ENCODE assay signal across 1 mouse cellular context in the genomic region with DNA sequence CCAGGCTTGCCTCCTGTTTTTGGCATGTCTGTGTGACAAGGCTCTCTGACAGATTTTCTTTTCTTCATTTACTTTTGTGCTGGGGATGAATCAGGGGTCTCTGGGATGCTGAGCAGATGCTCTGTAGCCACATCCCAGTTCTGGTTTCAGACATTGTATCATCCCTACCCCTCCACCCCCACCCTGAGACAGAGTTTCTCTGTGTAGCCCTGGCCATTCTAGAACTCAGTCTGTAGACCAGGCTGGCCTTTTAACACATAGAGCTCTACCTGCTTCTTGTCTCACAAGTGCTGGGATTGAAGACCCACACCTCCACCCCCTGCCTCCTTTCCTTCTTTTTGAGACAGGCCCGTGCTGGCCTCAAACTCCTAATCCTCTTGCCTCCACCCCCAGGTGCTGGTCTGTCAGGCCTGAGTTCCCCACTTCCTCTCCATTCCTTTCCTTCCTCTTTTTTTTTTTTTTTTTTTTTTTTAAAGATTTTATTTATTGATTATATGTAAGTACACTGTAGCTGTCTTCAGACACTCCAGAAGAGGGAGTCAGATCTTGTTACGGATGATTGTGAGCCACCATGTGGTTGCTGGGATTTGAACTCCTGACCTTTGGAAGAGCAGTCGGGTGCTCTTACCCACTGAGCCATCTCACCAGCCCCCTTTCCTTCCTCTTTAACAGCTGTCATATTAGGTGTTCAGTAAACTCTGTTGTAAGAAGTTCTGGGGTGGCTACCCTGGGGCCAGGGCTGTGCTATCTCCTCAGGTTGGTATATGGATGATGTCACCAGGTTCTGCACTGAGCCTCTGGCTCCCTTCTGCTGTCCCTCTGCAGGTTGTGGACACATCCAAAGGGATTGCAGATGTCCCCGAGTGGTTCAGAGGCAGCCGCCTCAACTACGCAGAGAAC.
A peak's percentile ranks its signal among the peaks of the same experiment; 100 is the strongest.
TF ChIP-seq lines count a peak whose summit lies in the region.

No protein-coding gene starts in this region.

TF ChIP-seq in MEL, 35 proteins besides CTCF, POLR2A, EP300 and RAD21 (continued from another document):
- TF ChIP-seq GATA1 (IDR thresholded peaks at IDR 0.05; ENCODE audit: low read depth, low read length) (0 out of 2 replicates have a peak, but pooled peaks have one; percentile 18), TBP (IDR thresholded peaks at IDR 0.05; ENCODE audit: low read depth, low read length) (peak; percentile 90), RCOR1 (IDR thresholded peaks at IDR 0.05; ENCODE audit: low read depth, low read length) (0 out of 2 replicates have a peak, but pooled peaks have one; percentile 48), MAFK (IDR thresholded peaks at IDR 0.05; ENCODE audit: borderline replicate concordance, low read depth, low read length) (peak; percentile 19; the same call in 1 of the 2 replicates), SMC3 (IDR thresholded peaks at IDR 0.05; ENCODE audit: low read depth, low read length) (no peak), ETS1 (IDR thresholded peaks at IDR 0.05; ENCODE audit: low read depth, low read length) (peak; percentile 43; the same call in 1 of the 2 replicates), MXI1 (IDR thresholded peaks at IDR 0.05; ENCODE audit: low read depth, low read length) (peak; percentile 41; the same call in 1 of the 2 replicates), TAL1 (IDR thresholded peaks at IDR 0.05; ENCODE audit: low read length) (no peak), MAX (IDR thresholded peaks at IDR 0.05; ENCODE audit: low read length) (no peak), ZMIZ1 (IDR thresholded peaks at IDR 0.05; ENCODE audit: low read depth, low read length) (no peak), NELFE (IDR thresholded peaks at IDR 0.05; ENCODE audit: low read depth, low read length) (no peak), JUND (IDR thresholded peaks at IDR 0.05; ENCODE audit: low read depth, low read length) (no peak)
TF ChIP-seq in MEL: peak in this region for 10.
